Mouse (Mus musculus) liver, adult 2 months (tissue): ENCODE data around the gene Tpgs1.
"Not testable (repeated sequence)": the region's sequence is repeated elsewhere in the genome, so short reads cannot be mapped to it uniquely, and the experiment has no call there.

Experiments
- CTCF ChIP-seq: fragments of 200-500 bp; IDR thresholded peaks from 2 replicates; pipeline ENCODE4 v1.5.1; 2011; ENCODE audit warnings: low read depth, low read length, control low read depth
- POLR2A ChIP-seq: fragments of 200-500 bp; IDR thresholded peaks from 2 replicates; pipeline ENCODE4 v1.6.1; 2011; ENCODE audit warnings: low read length, control low read depth; ENCODE audit not compliant: insufficient read depth; ENCODE audit errors: extremely low read depth

DNA sequence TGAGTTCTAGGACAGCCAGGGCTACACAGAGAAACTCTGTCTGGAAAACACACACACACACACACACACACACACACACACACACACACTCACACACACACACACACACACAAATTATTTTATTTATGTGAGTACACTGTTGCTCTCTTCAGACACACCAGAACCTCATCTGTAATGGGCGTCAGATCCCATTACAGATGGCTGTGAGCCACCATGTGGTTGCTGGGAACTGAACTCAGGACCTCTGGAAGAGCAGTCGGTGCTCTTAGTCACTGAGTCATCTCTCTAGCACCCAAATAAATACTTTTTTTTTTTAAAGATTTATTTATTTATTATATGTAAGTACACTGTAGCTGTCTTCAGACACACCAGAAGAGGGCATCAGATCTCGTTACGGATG, 33.8 kb downstream of the Tpgs1 start:
- not testable (repeated sequence) for TF ChIP-seq CTCF, POLR2A
